Mouse (Mus musculus): ENCODE measurements at regions not wholly inside any gene's neighbourhood (a gene's known extent, or its start where the extent isn't known, plus 50 kb on each side); places are given as distances from the start of the nearest gene placed in this dataset.

- no peak for DNase-seq (ENCODE audit: low spot score in 2 of 2)
Observed at GRCm38 (mm10) chr1:100551293-100551692, 778.7 kb downstream of the Cntnap5b start.

GRCm38 (mm10) chr1:100556937-100557336, 784.4 kb downstream of the Cntnap5b start:
- peak; percentile 6 to 32 for DNase-seq (ENCODE audit: low spot score in 2 of 2)
- intact Hi-C loops (cut with DNase I) = no loop called here

More at GRCm38 (mm10) chr1:100551293-100551692, 778.7 kb downstream of the Cntnap5b start:
- intact Hi-C loops (cut with DNase I) = no loop called here
